Mouse (Mus musculus): Measurements from ENCODE around the gene Sgtb.

The Sgtb gene

GRCm38 (mm10) chr13:104109816-104110521, 428 bp downstream of the Sgtb start:
- DNase-seq = peak; percentile 64

- no peak for DNase-seq
Measured at GRCm38 (mm10) chr13:104110526-104110925, 985 bp downstream of the Sgtb start.

- DNase-seq = no peak
Measured at GRCm38 (mm10) chr13:104112266-104112900, 2.8 kb downstream of the Sgtb start.

GRCm38 (mm10) chr13:104113782-104114181, 4.2 kb downstream of the Sgtb start:
- no peak for DNase-seq

- no peak for DNase-seq
Measured at GRCm38 (mm10) chr13:104114827-104115226, 5.3 kb downstream of the Sgtb start.

- no peak for DNase-seq
Measured at GRCm38 (mm10) chr13:104122078-104122840, 12.7 kb downstream of the Sgtb start.

GRCm38 (mm10) chr13:104123662-104124381, 14.3 kb downstream of the Sgtb start:
- no peak for DNase-seq

- DNase-seq = no peak
Measured at GRCm38 (mm10) chr13:104132561-104132960, 23.0 kb downstream of the Sgtb start.

- DNase-seq = no peak
Measured at GRCm38 (mm10) chr13:104134510-104135085, 25.1 kb downstream of the Sgtb start.

GRCm38 (mm10) chr13:104139369-104140209, 30.0 kb downstream of the Sgtb start:
- peak; percentile 66 for DNase-seq

GRCm38 (mm10) chr13:104144871-104145270, 35.3 kb downstream of the Sgtb start:
- no peak for DNase-seq

- no peak for DNase-seq
Measured at GRCm38 (mm10) chr13:104145646-104146045, 36.1 kb downstream of the Sgtb start.

GRCm38 (mm10) chr13:104154180-104154579, 44.6 kb downstream of the Sgtb start:
- no peak for DNase-seq

GRCm38 (mm10) chr13:104155106-104155505, 45.6 kb downstream of the Sgtb start:
- DNase-seq = no peak

- no peak for DNase-seq
Measured at GRCm38 (mm10) chr13:104155686-104156085, 46.1 kb downstream of the Sgtb start.

- DNase-seq = no peak
Measured at GRCm38 (mm10) chr13:104171711-104172110, 62.2 kb downstream of the Sgtb start.

- no peak for DNase-seq
Measured at GRCm38 (mm10) chr13:104172498-104172897, 63.0 kb downstream of the Sgtb start.

- DNase-seq = no peak
Measured at GRCm38 (mm10) chr13:104176874-104177273, 67.3 kb downstream of the Sgtb start.

GRCm38 (mm10) chr13:104177796-104178649, 68.5 kb downstream of the Sgtb start, which contains the start of gene Trappc13:
Trappc13 (minus strand) TSS chr13:104178469.
- DNase-seq = no peak

- DNase-seq = peak; percentile 97
Measured at GRCm38 (mm10) chr13:104178650-104179121, 69.1 kb downstream of the Sgtb start, which contains the start of gene Trim23. Trim23 (plus strand) TSS chr13:104178797.

Measured in cerebellum, adult 11 months (tissue).